Comparison of ENCODE assay signal across 22 mouse cellular contexts in genomic region chr16:15473875-15474274, GRCm38 (mm10).
DNase-seq lines count a peak whose midpoint lies in the region; ATAC-seq and TF ChIP-seq lines count a peak whose summit lies in the region.
"Had no signal": no experiment of that assay in that cellular context is flagged by ENCODE, and none has a peak within 500 bp of the region (broad histone marks: within the 10 kb centered on the region; RNA-seq: fewer than 3 reads in every experiment).

No protein-coding gene starts in this region.

- no peak for TF ChIP-seq CTCF in lung, embryonic 14.5 days (IDR thresholded peaks at IDR 0.05; ENCODE audit: low read depth)
- no peak for TF ChIP-seq CTCF in G1E (IDR thresholded peaks at IDR 0.05; ENCODE audit: low read depth, low read length)
- TF ChIP-seq CTCF in hindbrain, postnatal 0 days (IDR thresholded peaks at IDR 0.05; ENCODE audit: low read depth), result no peak

- no peak overlapping the region for H3K4me3 ChIP-seq in lung, embryonic 14.5 days (ENCODE audit: low read depth, low read length)
- no peak overlapping the region for H3K4me3 ChIP-seq in G1E (ENCODE audit: low read depth, low read length)
- H3K4me3 ChIP-seq in hindbrain, postnatal 0 days (ENCODE audit: low read length), result no peak overlapping the region
- H3K4me3 ChIP-seq: embryonic facial prominence, embryonic 12.5 days; forebrain, embryonic 15.5 days; heart, embryonic 15.5 days; hindbrain, embryonic 13.5 days had no signal

- no peak overlapping the region for H3K9ac ChIP-seq in lung, embryonic 14.5 days
- no peak overlapping the region for H3K9ac ChIP-seq in hindbrain, postnatal 0 days (replicated peaks; ENCODE audit: low read length)
- H3K9ac ChIP-seq: embryonic facial prominence, embryonic 12.5 days; forebrain, embryonic 15.5 days; heart, embryonic 15.5 days; hindbrain, embryonic 13.5 days had no signal

- DNase-seq in lung, embryonic 14.5 days, result peak; percentile 28
- no peak for DNase-seq in lung, postnatal 10 days
- DNase-seq in 416B (ENCODE audit: low read depth) (peak; percentile 5), G1E (ENCODE audit: low spot score) (no peak)
- peak; percentile 4 for DNase-seq in c-Kit-positive CD71-positive TER-119-positive erythroid progenitor cells, embryonic 14.5 days (ENCODE audit: low spot score)
- no peak for DNase-seq in thymus, postnatal 14 days
- no peak for DNase-seq in hindbrain, postnatal 0 days (ENCODE audit: low spot score)
- DNase-seq: adrenal gland, adult 2 months; adrenal gland, postnatal 25 days; B cell, adult 2 months; cerebellum, adult 11 months; cerebellum, adult 8-10 months; cerebellum, postnatal 14 days; gastrocnemius, postnatal 10 days; heart, adult 18-20 months; heart, postnatal 14 days had no signal

- no peak overlapping the region for H3K27ac ChIP-seq in lung, embryonic 14.5 days (ENCODE audit: low read depth)
- no peak overlapping the region for H3K27ac ChIP-seq in hindbrain, postnatal 0 days
- H3K27ac ChIP-seq: embryonic facial prominence, embryonic 12.5 days; forebrain, embryonic 15.5 days; heart, embryonic 15.5 days; hindbrain, embryonic 13.5 days had no signal

- H3K36me3 ChIP-seq in lung, embryonic 14.5 days (ENCODE audit: insufficient read depth), result no peaks in the 10 kb centered on the region
- H3K36me3 ChIP-seq in G1E (replicated peaks), result no peaks in the 10 kb centered on the region
- no peaks in the 10 kb centered on the region for H3K36me3 ChIP-seq in hindbrain, postnatal 0 days (ENCODE audit: insufficient read depth, low read length)
- H3K36me3 ChIP-seq: embryonic facial prominence, embryonic 12.5 days; forebrain, embryonic 15.5 days; heart, embryonic 15.5 days; hindbrain, embryonic 13.5 days had no signal

- no peak overlapping the region for H3K4me2 ChIP-seq in lung, embryonic 14.5 days
- H3K4me2 ChIP-seq in hindbrain, postnatal 0 days (ENCODE audit: low read depth, low read length), result no peak overlapping the region
- H3K4me2 ChIP-seq: embryonic facial prominence, embryonic 12.5 days; forebrain, embryonic 15.5 days; heart, embryonic 11.5 days; heart, embryonic 15.5 days; hindbrain, embryonic 13.5 days had no signal

- H3K9me3 ChIP-seq in lung, embryonic 14.5 days (ENCODE audit: low read depth, low read length), result no peaks in the 10 kb centered on the region
- H3K9me3 ChIP-seq in G1E (replicated peaks), result no peaks in the 10 kb centered on the region
- H3K9me3 ChIP-seq in hindbrain, postnatal 0 days (ENCODE audit: low read length), result no peaks in the 10 kb centered on the region
- H3K9me3 ChIP-seq: embryonic facial prominence, embryonic 12.5 days; forebrain, embryonic 15.5 days; heart, embryonic 15.5 days; hindbrain, embryonic 13.5 days had no signal

- peak; percentile 81; the same call in 1 of the 2 replicates for ATAC-seq in lung, embryonic 14.5 days (ENCODE audit: insufficient read depth)
- 0 out of 2 replicates have a peak, but pooled peaks have one; percentile 22 for ATAC-seq in G1E (ENCODE audit: extremely low read depth, insufficient number of reproducible peaks, low FRiP score, poor library complexity, severe bottlenecking)
- no peak for ATAC-seq in hindbrain, postnatal 0 days
- ATAC-seq: CD4-positive, CD25-positive, alpha-beta regulatory T cell, adult 4 months; forebrain, embryonic 15.5 days had no signal

- H3K27me3 ChIP-seq in lung, embryonic 14.5 days (ENCODE audit: insufficient read depth, low read length), result no peaks in the 10 kb centered on the region
- H3K27me3 ChIP-seq in G1E (ENCODE audit: insufficient read depth, low read length), result no peaks in the 10 kb centered on the region
- no peaks in the 10 kb centered on the region for H3K27me3 ChIP-seq in hindbrain, postnatal 0 days (ENCODE audit: insufficient read depth, low read length)
- H3K27me3 ChIP-seq: embryonic facial prominence, embryonic 12.5 days; forebrain, embryonic 15.5 days; heart, embryonic 15.5 days; hindbrain, embryonic 13.5 days had no signal

- H3K4me1 ChIP-seq in lung, embryonic 14.5 days (ENCODE audit: insufficient read depth), result no peaks in the 10 kb centered on the region
- H3K4me1 ChIP-seq in G1E (ENCODE audit: insufficient read depth, low read depth, low read length), result no peaks in the 10 kb centered on the region
- H3K4me1 ChIP-seq in hindbrain, postnatal 0 days (ENCODE audit: insufficient read depth, low read length), result no peaks in the 10 kb centered on the region
- H3K4me1 ChIP-seq: embryonic facial prominence, embryonic 12.5 days; forebrain, embryonic 15.5 days; heart, embryonic 15.5 days; hindbrain, embryonic 13.5 days had no signal

- WGBS in lung, embryonic 14.5 days, result 49% methylated on average over 4 of the region's 4 CpGs
- WGBS in hindbrain, postnatal 0 days, result 79% methylated on average over 4 of the region's 4 CpGs

Comparison
In these comparisons a context has a peak if more than half of its experiments do, and no peak if none do; other contexts are left out.
1. DNase-seq: peak in lung, embryonic 14.5 days (single experiment), 416B (single experiment) and c-Kit-positive CD71-positive TER-119-positive erythroid progenitor cells, embryonic 14.5 days (single experiment); none in lung, postnatal 10 days (single experiment), G1E (single experiment), thymus, postnatal 14 days (single experiment) and hindbrain, postnatal 0 days (single experiment).